Mouse (Mus musculus): ENCODE data around the gene Ankrd13d. TPM values are rescaled to one million over a fixed set of nuclear protein-coding genes. Genes with fewer than 3 reads are reported as not detected.
"Not testable (repeated sequence)": the region's sequence is repeated elsewhere in the genome, so short reads cannot be mapped to it uniquely, and the experiment has no call there.

Gene Ankrd13d
- polyA plus RNA-seq, 1 experiment: 0.38 TPM

DNA sequence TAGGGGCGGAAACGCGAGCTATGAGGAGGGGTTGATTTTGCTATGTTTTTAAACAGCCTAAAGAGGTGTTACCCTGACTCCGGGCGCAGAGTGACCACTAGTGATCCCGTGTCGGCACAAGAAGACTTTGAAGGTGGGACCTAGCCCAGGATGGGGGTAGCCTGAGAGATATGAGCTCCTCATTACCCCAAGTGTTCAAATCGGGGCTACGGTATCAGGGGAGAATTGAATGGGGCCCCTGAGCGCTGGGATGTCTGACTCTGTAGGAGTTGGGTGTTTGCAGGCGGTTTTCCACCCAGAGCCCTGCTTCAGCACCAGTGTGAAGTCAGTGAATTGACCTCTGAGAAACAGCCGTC is 25.1 kb downstream of the Ankrd13d start:
- TF ChIP-seq GATA1 (IDR thresholded peaks at IDR 0.05; ENCODE audit: low read length) (no peak), TAL1 (IDR thresholded peaks at IDR 0.05; ENCODE audit: low read length) (no peak)
- H3K9me3 ChIP-seq (ENCODE audit: control insufficient read depth, low read length): peaks cover 3% of the 10 kb centered on the region
- no peaks in the 10 kb centered on the region for H3K36me3 ChIP-seq (ENCODE audit: control insufficient read depth)
- H3K27me3 ChIP-seq (ENCODE audit: control insufficient read depth): peaks cover 4% of the 10 kb centered on the region; the same call in 1 of the 2 replicates
- H3K4me3 ChIP-seq (replicated peaks): peak overlapping the region; percentile 71
- H3K4me1 ChIP-seq (ENCODE audit: control insufficient read depth): peaks cover 18% of the 10 kb centered on the region

DNA sequence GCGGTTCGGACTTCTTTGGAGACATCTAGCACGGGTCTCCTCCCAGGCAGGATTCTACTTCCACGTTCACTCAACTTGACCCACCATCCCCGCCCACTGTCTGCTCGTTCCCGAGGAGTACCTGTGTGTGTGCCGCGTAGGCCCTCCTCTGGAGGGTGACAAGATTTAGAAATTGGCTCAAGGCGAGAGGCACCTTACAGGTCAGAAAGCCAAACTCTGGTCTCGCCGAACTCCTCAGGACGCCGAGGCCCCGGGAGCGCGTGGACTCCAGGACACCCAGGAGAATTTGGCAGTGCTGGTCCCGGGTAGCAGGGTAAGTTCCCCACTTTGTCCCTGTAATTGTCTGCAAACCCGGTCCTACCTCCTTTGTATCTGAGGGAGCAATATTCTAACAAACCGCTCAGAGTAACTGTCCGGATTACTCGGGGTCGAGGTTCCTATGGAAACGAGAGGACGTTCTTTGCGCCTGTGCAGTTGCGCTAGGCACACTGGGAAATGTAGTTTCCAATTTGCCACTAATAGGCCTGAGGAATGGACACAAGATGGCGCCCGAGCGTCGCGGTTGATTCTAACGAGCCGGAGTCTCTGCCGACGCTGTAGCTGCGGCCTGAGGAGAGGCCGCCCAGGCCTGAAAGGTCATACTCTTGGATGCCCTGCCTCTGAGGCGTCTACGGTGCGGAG is 25.6 kb downstream of the Ankrd13d start:
- TF ChIP-seq GATA1 (IDR thresholded peaks at IDR 0.05; ENCODE audit: low read length) (no peak), TAL1 (IDR thresholded peaks at IDR 0.05; ENCODE audit: low read length) (no peak)
- Histone ChIP-seq H3K27me3 (ENCODE audit: control insufficient read depth) (peaks cover 4% of the 10 kb centered on the region; the same call in 1 of the 2 replicates), H3K4me1 (ENCODE audit: control insufficient read depth) (peaks cover 18% of the 10 kb centered on the region), H3K4me3 (replicated peaks) (peak overlapping the region; percentile 71), H3K9me3 (ENCODE audit: control insufficient read depth, low read length) (peaks cover 3% of the 10 kb centered on the region), H3K36me3 (ENCODE audit: control insufficient read depth) (no peaks in the 10 kb centered on the region)

DNA sequence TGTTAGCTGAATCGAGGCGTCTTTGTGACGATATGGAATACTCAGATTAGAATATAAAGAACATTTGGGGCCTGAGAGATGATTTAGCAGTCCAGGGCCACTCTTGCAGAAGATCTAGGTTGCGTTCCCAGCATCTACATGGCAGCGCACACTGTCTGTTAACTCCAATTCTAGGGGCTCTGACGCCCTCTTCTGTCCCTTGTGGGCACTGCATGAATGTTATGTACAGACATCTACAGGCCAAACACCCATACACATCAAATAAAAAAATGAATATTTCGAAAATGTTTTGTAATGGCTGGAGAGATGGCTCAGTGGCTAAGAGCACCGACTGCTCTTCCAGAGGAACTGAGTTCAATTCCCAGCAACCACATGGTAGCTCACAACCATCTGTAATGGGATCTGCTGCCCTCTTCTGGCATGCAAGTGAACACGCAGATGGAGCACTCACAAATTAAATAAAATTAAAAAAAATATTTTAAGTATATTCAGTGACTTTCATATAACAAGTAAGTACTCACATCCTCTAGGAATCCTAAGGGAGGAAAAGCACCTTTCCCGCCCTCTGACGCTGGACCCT is 27.3 kb downstream of the Ankrd13d start:
- Histone ChIP-seq H3K9me3 (ENCODE audit: control insufficient read depth, low read length) (peaks cover 3% of the 10 kb centered on the region), H3K4me3 (replicated peaks) (no peak overlapping the region), H3K4me1 (ENCODE audit: control insufficient read depth) (peaks cover 18% of the 10 kb centered on the region), H3K27me3 (ENCODE audit: control insufficient read depth) (peaks cover 4% of the 10 kb centered on the region; the same call in 1 of the 2 replicates), H3K36me3 (ENCODE audit: control insufficient read depth) (no peaks in the 10 kb centered on the region)
- TF ChIP-seq TAL1 (IDR thresholded peaks at IDR 0.05; ENCODE audit: low read length): no peak
- TF ChIP-seq GATA1 (IDR thresholded peaks at IDR 0.05; ENCODE audit: low read length): no peak

DNA sequence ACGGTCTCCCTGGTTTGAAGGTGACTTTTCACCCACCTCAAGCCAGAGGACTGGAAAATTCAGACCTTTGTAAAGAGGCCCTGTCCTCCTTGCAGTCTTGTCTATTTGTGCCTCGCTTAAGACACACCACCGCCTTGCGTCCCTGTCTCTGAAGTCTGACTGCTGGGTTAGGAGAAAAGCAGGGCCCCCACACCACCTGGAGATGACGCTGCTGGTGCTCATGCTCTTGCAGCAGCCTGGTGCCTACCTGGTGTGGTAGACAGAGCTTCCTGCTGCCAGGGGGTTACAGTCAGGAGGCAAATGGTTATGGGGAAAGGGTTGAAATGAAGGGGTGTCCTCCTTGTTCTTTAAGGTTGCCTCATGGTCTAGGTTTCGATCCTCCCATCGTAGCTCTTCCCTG is 28.7 kb downstream of the Ankrd13d start:
- TF ChIP-seq GATA1 (IDR thresholded peaks at IDR 0.05; ENCODE audit: low read length) (no peak), TAL1 (IDR thresholded peaks at IDR 0.05; ENCODE audit: low read length) (no peak)
- peaks cover 18% of the 10 kb centered on the region for H3K4me1 ChIP-seq (ENCODE audit: control insufficient read depth)
- peaks cover 9% of the 10 kb centered on the region; the same call in 1 of the 2 replicates for H3K27me3 ChIP-seq (ENCODE audit: control insufficient read depth)
- H3K4me3 ChIP-seq (replicated peaks): no peak overlapping the region
- no peaks in the 10 kb centered on the region for H3K36me3 ChIP-seq (ENCODE audit: control insufficient read depth)
- H3K9me3 ChIP-seq (ENCODE audit: control insufficient read depth, low read length): peaks cover 3% of the 10 kb centered on the region

DNA sequence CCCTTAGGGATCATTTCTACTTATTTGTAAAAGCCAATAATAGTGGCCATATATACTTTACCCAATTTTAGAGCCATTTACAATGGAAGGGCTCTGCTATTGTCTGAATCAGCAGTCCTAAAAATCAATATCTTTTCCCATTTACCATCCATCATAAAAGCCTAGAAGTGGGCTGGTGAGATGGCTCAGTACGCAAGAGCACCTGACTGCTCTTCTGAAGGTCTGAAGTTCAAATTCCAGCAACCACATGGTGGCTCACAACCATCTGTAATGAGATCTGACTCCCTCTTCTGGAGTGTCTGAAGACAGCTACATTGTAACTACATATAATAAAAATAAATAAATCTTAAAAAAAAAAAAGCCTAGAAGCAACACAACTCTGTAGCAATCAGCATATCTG is 34.3 kb downstream of the Ankrd13d start:
- not testable (repeated sequence) for H3K4me3 ChIP-seq (replicated peaks); H3K9me3 ChIP-seq (ENCODE audit: control insufficient read depth, low read length); H3K4me1 ChIP-seq (ENCODE audit: control insufficient read depth); H3K36me3 ChIP-seq (ENCODE audit: control insufficient read depth)
- H3K27me3 ChIP-seq (ENCODE audit: control insufficient read depth): peaks cover 11% of the 10 kb centered on the region

DNA sequence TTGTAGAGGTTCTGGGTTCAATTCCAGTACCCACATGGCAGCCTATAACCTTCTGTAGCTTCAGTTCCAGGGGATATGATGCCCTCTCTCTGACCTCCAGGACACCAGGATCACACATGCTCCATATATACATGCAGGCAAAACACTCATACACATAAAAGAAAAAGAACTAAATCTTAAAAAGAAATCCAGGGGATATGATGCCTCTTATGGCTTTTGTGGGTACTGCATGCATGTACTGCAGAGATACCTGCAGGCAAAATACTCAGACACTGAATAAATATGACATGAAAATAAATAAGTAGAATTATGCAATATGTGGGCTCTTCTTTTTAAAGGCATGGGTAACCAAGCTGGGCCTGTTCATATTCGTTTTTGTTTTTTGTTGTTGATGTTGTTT is 35.9 kb downstream of the Ankrd13d start:
- TF ChIP-seq TAL1 (IDR thresholded peaks at IDR 0.05; ENCODE audit: low read length) (no peak), GATA1 (IDR thresholded peaks at IDR 0.05; ENCODE audit: low read length) (no peak)
- H3K4me3 ChIP-seq (replicated peaks): no peak overlapping the region

DNA sequence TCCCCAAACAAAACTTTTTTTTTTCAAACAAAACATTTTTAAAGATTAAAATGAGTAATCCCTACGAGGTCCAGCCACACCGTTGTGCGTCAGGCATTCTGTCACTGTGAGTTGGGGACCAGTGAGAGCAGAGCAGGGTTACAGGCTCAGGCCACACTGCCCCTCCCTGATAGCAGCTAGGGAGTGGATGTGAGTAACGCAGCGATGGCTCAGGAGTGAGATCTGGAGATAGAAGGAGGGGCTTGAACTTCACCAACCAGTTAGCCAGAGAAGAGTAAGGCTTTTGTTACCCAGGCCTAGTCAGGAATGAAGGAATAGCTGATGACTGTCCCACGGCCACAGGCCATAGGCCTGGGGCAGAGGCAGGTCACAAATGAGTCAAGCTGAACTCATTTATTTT is 38.2 kb downstream of the Ankrd13d start:
- no peak overlapping the region for H3K4me3 ChIP-seq (replicated peaks)
- no peaks in the 10 kb centered on the region for H3K9me3 ChIP-seq (ENCODE audit: control insufficient read depth, low read length)
- H3K36me3 ChIP-seq (ENCODE audit: control insufficient read depth): no peaks in the 10 kb centered on the region
- TF ChIP-seq TAL1 (IDR thresholded peaks at IDR 0.05; ENCODE audit: low read length): no peak
- no peak for TF ChIP-seq GATA1 (IDR thresholded peaks at IDR 0.05; ENCODE audit: low read length)
- peaks cover 13% of the 10 kb centered on the region for H3K27me3 ChIP-seq (ENCODE audit: control insufficient read depth)
- H3K4me1 ChIP-seq (ENCODE audit: control insufficient read depth): no peaks in the 10 kb centered on the region; the same call in 1 of the 2 replicates

More for the DNA sequence above, 35.9 kb downstream of the Ankrd13d start:
- Histone ChIP-seq H3K9me3 (ENCODE audit: control insufficient read depth, low read length) (no peaks in the 10 kb centered on the region), H3K36me3 (ENCODE audit: control insufficient read depth) (no peaks in the 10 kb centered on the region), H3K4me1 (ENCODE audit: control insufficient read depth) (no peaks in the 10 kb centered on the region; the same call in 1 of the 2 replicates), H3K27me3 (ENCODE audit: control insufficient read depth) (peaks cover 16% of the 10 kb centered on the region)

DNA sequence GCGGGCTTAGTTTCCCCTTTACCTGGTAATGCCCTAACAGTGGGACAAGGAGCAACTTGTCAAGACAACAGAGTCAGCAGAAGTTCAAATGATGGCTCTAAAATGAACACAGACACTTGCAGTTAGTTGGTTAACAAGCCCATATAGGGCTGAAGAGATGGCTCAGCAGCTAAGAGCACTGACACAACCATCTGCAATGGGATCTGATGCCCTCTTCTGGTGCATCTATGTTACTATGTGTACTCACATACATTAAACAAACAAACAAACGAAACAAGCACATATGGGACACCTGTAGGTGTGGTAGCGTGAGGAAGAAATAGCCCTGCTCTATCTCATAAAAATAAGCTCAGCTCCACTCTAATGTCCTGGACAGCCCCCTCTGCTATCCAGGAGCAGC is 40.5 kb downstream of the Ankrd13d start:
- TF ChIP-seq TAL1 (IDR thresholded peaks at IDR 0.05; ENCODE audit: low read length): no peak
- Histone ChIP-seq H3K4me3 (replicated peaks) (no peak overlapping the region), H3K27me3 (ENCODE audit: control insufficient read depth) (peaks cover 6% of the 10 kb centered on the region), H3K9me3 (ENCODE audit: control insufficient read depth, low read length) (no peaks in the 10 kb centered on the region), H3K4me1 (ENCODE audit: control insufficient read depth) (no peaks in the 10 kb centered on the region; the same call in 1 of the 2 replicates), H3K36me3 (ENCODE audit: control insufficient read depth) (no peaks in the 10 kb centered on the region)

DNA sequence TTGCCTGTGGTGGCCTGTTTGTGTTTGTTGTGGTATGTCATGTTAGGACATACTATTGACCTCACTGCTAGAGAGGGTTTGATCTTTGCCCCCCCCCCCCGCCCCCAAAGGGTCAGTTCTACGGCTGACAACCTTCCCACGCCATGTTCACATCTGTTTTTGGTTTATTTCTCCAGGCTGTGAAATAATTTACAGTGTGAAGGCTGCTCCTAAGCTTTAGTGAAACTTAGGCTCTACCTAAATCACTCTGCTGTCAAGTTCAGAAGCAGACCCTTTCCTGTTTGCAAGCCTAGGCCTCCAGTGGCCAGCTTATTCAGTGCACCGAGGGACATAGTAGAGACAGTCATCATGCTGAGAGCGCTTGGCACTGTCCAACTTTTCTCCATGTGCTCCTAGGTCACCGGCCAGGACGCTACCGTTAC is 42.7 kb downstream of the Ankrd13d start:
- no peaks in the 10 kb centered on the region for H3K36me3 ChIP-seq (ENCODE audit: control insufficient read depth)

More for the DNA sequence above, 42.7 kb downstream of the Ankrd13d start:
- Histone ChIP-seq H3K9me3 (ENCODE audit: control insufficient read depth, low read length) (no peaks in the 10 kb centered on the region), H3K4me1 (ENCODE audit: control insufficient read depth) (no peaks in the 10 kb centered on the region; the same call in 1 of the 2 replicates), H3K27me3 (ENCODE audit: control insufficient read depth) (peaks cover 6% of the 10 kb centered on the region), H3K4me3 (replicated peaks) (no peak overlapping the region)
- TF ChIP-seq GATA1 (IDR thresholded peaks at IDR 0.05; ENCODE audit: low read length) (no peak), TAL1 (IDR thresholded peaks at IDR 0.05; ENCODE audit: low read length) (no peak)

Measured in erythroblast, embryonic 14.5 days (primary cell).